Mouse (Mus musculus) layer of hippocampus, adult 18-20 months (tissue): ENCODE measurements around the gene Abhd14a. TPM values are rescaled to one million over a fixed set of nuclear protein-coding genes. Genes with fewer than 3 reads are reported as not detected.
A peak's percentile ranks its signal among the peaks of the same experiment; 100 is the strongest.

ENCODE experiments used
- DNase-seq, 2 experiments: peaks; one replicate each; pipeline ENCODE4 v3.0.0; 2022; ENCODE audit warnings: low spot score in 2 of 2
- total RNA-seq, 2 experiments: library from RNA; stranded (reverse); gene quantifications; 2 replicates each; pipeline ENCODE4 v1.2.3; 2021

The Abhd14a gene
- total RNA-seq, 2 experiments from 2014 or later: 32.1 to 34.9 TPM

- DNase-seq: peak in 1 of 2 experiments; percentile 66
Measured at GRCm38 (mm10) chr9:106453271-106454070, 6.0 kb upstream of the Abhd14a start, which contains the start of gene Pcbp4. TSS of gene Pcbp4 (plus strand) at chr9:106453291.

DNA sequence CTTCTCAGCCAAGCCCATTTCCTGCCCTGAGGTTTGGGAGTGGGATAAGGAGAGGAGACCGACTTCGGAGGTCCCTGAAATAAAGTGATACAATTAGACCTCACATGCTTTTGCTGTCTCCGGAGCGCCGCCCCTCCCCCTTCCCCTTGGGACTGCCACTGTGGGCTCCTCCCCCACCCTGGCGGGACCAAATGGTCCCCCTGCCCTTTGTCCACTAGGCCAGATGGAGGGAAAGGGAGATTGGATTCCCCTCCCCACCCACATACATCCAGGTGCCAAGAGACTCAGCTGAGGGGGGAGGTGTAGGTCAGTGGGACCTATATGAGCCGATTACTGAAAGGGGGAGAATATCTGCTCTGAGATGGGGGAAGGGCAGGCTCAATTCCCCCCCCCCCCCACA, 5.3 kb upstream of the Abhd14a start:
- DNase-seq: peak in 1 of 2 experiments; percentile 51

DNA sequence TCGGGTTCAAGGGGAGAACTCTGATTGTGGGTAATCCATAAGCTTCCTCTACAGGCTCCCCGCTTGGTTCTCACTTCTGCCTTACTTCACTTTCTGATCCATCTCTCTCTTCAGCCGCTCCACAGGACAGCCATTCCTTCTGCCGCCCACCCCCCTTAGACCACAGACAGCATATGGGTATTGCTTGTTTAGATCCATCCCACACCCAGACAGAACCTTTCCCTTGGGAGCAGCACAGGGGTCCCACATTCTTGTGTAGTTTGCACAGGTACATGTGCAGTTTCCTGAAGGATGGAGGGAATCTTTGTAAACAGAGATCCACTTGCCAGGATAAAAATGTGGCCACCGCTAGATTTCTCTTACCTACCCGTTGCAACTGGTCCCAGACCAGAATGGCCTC, 4.9 kb upstream of the Abhd14a start:
- DNase-seq: no peak

DNA sequence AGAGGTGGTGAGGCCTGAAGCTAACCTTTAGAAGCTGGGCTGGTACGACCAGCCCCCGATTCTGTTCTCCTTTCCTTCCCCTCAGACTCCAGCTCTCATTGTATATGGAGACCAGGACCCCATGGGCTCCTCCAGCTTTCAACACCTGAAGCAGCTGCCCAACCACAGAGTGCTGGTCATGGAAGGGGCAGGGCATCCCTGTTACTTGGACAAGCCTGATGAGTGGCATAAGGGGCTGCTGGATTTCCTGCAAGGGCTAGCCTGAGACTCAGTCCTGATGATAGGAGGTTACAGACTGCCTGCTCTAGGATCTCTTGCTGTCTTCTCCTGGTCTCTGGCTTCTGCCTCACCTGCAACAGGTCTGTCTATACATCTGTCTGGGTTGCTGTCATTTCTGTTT, 4.4 kb upstream of the Abhd14a start:
- no peak for DNase-seq

GRCm38 (mm10) chr9:106451298-106451697, 3.8 kb upstream of the Abhd14a start:
- no peak for DNase-seq

DNA sequence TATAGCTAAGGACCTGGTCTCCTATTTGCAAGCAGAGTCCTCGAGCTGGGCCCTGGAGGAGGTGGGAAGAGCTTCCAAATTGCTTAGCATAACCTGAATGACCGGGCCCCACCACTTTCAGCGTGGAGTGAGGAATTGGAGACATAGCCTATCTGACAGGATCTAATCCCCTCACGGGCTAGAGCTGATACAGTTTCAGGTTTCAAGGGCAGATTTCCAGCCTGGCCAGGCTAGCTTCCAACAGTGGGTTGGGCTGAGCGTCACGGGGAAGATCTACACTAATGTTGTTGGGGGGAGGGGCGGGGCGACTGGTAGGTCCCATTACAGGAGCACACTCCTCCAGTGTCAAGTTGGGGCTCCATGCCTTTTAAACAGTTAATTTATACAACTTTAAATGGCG, 3.2 kb upstream of the Abhd14a start:
- no peak for DNase-seq

DNA sequence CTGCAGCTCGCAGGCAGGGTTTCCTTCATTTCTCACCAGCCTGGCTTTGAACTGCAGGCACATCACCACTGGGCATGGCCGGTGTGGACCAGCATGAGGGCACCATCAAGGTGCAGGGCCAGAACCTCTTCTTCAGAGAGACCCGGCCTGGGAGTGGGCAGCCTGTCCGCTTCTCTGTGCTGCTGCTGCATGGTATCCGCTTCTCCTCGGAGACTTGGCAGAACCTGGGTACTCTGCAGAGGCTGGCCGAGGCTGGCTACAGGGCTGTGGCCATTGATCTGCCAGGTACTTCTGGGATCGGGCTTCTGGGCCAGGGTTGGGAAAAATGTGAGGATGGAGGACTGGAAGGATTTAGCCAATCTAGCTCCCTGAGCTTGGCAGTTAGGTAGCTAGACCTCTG, 2.5 kb upstream of the Abhd14a start:
- DNase-seq: no peak

DNA sequence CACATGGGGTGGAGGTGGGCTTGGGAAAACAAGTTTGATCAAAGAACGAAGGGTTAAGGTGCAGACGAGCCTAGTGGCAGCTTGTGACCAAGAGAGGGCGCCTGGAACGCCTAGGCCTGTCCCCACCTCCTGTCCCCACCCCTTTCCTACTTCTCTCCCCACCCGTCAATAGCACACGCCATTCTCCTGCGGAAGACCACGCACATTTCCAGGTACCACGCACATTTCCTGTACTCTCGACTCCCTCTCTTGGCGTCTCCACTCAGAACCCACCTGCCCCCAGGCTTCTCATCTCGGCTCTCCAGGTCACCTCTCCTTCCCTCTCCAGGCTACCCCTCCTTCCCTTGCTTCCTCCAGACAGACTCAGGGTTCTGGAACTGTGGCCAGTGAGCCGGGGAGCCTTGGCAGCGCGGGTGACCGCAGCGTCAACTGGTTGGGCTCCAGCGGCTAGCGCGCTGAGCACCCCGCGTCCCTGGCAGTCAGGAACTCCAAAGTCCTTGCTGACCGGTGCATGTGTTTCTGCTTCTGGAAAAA, 1.1 kb upstream of the Abhd14a start:
- DNase-seq: peak in 1 of 2 experiments; percentile 83

- DNase-seq: no peak
Measured at GRCm38 (mm10) chr9:106447951-106448350, 473 bp upstream of the Abhd14a start.

GRCm38 (mm10) chr9:106444836-106445235, 2.6 kb downstream of the Abhd14a start:
- DNase-seq: no peak

GRCm38 (mm10) chr9:106442680-106443079, 4.8 kb downstream of the Abhd14a start:
- no peak for DNase-seq

DNA sequence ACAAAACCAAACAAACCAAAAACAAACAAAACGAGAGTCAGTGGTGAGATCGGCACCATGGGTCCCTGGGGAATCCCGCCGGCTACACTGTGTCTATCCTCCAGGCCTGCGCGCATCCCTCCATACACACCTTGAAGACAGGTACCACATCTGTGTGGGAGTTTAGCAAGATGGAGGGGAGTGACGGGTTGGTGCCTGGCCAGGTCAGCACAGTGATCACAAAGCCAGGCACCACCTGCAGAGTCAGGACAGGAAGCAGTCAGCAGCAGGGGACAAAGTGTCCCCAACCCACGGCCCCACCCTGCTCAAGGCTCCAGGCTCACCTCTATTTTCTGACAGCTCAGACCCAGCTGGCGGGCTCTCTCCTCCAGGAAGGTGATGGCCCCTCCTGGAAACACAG, 10.9 kb downstream of the Abhd14a start:
- no peak for DNase-seq

GRCm38 (mm10) chr9:106433389-106433788, 14.1 kb downstream of the Abhd14a start:
- no peak for DNase-seq

DNA sequence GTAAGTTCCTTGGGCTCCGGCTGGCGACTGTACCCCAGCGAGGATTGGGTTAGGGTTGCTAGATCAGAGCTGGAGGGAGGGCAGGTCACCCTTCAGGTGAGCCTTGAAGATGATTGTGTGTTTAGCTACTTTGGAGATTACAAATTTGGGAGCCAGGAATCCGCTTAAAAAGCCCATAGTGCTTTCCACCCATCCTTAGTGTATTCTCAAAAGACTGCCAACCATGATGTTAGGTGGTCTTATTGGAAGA, 17.5 kb downstream of the Abhd14a start:
- no peak for DNase-seq

DNA sequence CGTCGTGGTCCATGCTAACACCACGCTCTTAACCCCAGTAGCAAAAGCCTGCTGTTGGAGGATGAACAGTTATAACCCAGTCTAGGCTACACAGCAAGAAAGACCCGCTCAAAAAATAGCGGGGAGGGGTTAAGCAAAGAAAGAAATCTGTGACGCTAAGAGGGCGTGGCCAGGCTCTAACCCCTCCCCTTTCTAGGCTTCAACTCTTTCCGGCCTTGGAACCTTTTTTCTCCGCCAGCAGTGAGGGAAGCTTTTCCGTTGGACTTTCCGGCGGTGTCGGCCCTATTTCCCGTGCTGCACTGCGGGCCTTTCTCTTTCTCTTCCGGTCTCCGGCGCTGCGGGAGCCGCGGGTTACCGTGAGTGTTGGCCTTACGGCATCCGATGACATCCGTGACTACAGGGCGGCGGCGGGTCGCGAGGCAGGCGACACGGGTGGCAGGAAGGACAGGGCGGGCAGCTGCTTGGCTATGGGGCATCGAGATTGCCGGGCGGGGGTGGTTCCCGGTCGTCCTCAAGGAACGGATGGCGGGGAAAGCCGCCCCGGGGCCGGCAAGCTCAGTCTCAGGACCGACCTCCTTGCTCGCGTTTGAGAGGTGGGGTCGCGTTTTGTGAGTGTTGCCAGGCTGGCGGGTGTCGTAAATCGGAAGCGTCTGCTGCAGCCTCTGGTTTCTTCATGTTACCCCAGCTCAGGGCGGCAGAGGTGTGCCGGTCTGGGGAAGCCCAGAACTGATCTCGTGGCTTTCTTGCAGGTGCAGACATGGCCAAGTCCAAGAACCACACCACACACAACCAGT, 18.1 kb downstream of the Abhd14a start, which contains the start of gene Rpl29:
TSS of gene Rpl29 (plus strand) at position 234 of the 794 bp plus-strand sequence.
- DNase-seq: peak; percentile 92 to 96

GRCm38 (mm10) chr9:106428719-106429220, 18.7 kb downstream of the Abhd14a start:
- DNase-seq: peak in 1 of 2 experiments; percentile 46

DNA sequence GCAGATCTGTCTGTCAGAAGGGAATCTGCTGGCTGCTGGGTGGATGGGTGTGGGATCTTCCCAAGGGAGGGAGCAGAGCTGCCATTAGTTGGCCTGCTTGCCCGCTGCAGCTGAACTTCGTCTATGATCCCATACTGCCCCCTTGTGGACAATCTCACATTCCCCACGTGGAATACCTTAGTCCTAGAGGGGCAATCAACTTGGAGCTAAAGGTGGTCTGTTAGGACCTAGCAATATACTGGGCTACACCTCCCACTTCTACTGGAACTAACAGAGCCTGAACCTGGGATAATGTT, 25.7 kb downstream of the Abhd14a start:
- peak; percentile 83 to 94 for DNase-seq

- DNase-seq: no peak
Measured at GRCm38 (mm10) chr9:106421033-106421864, 26.2 kb downstream of the Abhd14a start.

DNA sequence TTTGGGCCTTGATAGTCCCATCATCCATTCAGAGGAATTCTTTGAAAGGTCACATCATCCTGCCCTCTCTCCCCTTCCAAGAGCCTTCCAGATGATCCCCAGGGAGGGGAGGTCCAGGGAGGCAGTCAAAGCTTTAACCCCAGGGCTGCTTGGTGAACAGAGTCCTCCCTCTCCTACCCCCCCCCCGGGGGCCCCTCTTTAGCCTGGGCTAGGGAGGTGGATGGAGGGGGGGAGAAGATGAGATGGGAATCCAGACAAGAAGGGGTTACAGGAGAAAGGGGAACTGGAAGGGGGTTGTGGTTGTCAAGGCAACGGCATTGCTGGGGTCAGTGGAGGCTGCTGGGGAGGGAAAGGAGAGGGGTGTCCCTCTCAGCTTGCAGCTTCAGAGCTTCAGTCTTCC, 26.9 kb downstream of the Abhd14a start:
- no peak for DNase-seq

DNA sequence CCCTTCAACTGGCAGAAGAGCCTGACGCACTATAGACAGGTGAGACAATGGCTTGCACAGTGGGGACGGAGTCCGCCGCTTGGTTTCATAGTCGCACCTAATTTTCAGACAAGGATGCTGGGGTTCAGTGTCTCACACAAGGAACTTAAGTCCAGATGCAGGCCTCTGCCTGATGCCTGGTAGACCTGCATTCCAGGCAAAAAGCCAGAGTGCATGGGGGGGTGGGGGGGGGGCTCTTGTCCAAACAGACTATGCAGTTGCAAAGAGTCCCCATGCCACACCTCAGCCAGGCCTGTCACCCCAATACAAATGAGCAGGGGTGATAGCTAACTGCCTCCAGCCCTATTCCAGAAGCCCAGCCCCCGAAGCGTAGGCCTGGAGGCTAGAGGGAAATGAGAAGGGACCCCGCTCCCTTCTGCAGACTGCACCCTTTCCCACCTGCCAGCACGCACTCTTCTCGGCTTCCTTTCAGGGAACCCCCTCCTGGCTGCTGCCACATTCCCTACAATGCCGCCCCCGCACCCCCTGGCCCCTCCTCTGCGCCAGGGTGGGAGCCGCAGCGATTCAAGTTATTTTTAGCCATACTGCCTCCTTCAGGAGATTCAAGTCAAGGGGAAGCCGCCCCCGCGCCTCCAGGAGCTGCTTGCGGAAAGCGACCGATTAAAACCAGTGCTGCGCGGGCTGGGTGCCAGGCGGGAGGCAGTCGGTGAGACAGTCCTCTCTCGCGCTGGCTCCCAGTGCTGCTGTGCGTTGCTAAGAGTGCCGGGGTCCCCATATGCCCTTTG, 29.4 kb downstream of the Abhd14a start:
- DNase-seq: peak; percentile 86 to 92

DNA sequence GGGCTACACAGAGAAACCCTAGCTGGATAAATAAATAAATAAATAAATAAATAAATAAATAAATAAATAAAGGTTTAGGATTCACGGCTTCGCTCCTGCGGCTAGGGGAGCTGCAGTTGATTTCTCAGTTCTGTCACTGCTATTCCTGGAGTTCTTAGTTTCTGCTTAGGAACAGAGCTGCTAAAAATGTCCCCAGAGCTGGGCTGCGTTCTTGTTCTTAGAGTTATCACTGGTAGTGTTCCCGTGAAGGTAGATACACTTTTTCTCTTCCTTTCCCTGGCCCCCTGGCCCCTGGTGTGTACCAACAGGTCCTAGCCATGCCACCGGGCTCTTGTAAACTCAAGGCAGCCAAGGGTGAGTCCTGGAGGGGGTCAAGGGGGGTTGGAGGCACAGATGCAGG, 30.7 kb downstream of the Abhd14a start:
- DNase-seq: no peak
